Mouse (Mus musculus) intestine, embryonic 14.5 days (tissue): ENCODE data around the gene Psmb5. TPM values are rescaled to one million over a fixed set of nuclear protein-coding genes. Genes with fewer than 3 reads are reported as not detected.

ENCODE experiments used
- ATAC-seq: fragments of 200-750 bp; cut with Nextera tagmentation; replicated peaks from 2 replicates; pipeline ENCODE4 v1.8.0; 2017; ENCODE audit warnings: low read depth, moderate number of reproducible peaks, moderate TSS enrichment, moderate library complexity; ENCODE audit not compliant: low FRiP score, low TSS enrichment
- DNase-seq: peaks from one replicate; pipeline ENCODE4 v3.0.0-alpha.2; 2018; ENCODE audit warnings: low spot score
- H3K27ac ChIP-seq: fragments of 300-500 bp; sonication (generic); 2 replicates; pipeline ENCODE4 v1.5.1; 2014; ENCODE audit warnings: low read depth, mild to moderate bottlenecking, control low read depth
- H3K27me3 ChIP-seq: fragments of 300-500 bp; sonication (generic); replicated peaks from 2 replicates; pipeline ENCODE4 v1.6.1; 2014; ENCODE audit warnings: low read length, control low read depth; ENCODE audit not compliant: control insufficient read depth, insufficient read depth
- H3K36me3 ChIP-seq: fragments of 300-500 bp; sonication (generic); 2 replicates; pipeline ENCODE4 v1.6.1; 2014; ENCODE audit warnings: low read length, control low read depth; ENCODE audit not compliant: control insufficient read depth, insufficient read depth
- H3K4me1 ChIP-seq: fragments of 300-500 bp; sonication (generic); replicated peaks from 2 replicates; pipeline ENCODE4 v1.6.1; 2014; ENCODE audit warnings: low read length, control low read depth, mixed read lengths; ENCODE audit not compliant: control insufficient read depth, insufficient read depth
- H3K4me2 ChIP-seq: fragments of 300-500 bp; sonication (generic); 2 replicates; pipeline ENCODE4 v1.6.1; 2014; ENCODE audit warnings: low read length
- H3K4me3 ChIP-seq: fragments of 300-500 bp; sonication (generic); 2 replicates; pipeline ENCODE4 v1.5.1; 2014; ENCODE audit warnings: low read depth, low read length, control low read depth, mixed read lengths
- H3K9ac ChIP-seq: fragments of 300-500 bp; sonication (generic); 2 replicates; pipeline ENCODE4 v1.6.1; 2014; ENCODE audit warnings: mild to moderate bottlenecking, low read length
- H3K9me3 ChIP-seq: fragments of 300-500 bp; sonication (generic); 2 replicates; pipeline ENCODE4 v1.6.1; 2016; ENCODE audit warnings: low read length, control low read depth; ENCODE audit not compliant: control insufficient read depth
- WGBS: fragments of 180-500 bp; shearing (Covaris S2); extraction: QIAGEN DNeasy Blood & Tissue Kit; methylation state at CpG from one replicate; pipeline ENCODE4 v1.1.7; 2014; 5-methylcytosine and 5-hydroxymethylcytosine counted together
- polyA plus RNA-seq: library from polyadenylated mRNA; unstranded; fragments of >200 nt; fragmentation: Nextera tagmentation; extraction: Ambion mirVana; gene quantifications from 2 replicates; pipeline ENCODE4 v1.2.1, GENCODE M21; 2014

Psmb5 gene
- polyA plus RNA-seq, 1 experiment from 2014 or later = 412 TPM

DNA sequence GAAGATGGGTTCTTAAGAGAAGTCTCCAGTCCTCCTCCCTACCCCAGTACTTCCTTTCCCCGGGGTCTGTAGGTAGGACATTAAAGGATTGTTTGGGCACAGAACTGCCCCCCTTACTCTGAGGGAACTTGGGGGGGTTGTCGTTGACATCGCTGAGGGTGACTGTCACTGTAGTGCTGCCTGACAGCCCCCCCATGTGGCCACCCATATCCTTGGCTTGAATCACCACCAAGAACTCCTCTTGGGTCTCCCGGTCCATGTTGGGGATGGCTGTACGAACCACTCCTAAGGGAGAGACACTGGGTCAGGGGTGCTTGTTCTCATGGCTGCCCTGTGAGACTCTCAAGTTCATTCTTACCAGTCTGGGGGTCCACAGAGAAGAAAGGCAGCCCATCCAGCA, 20.4 kb upstream of the Psmb5 start:
- no peaks in the 10 kb centered on the region for H3K27me3 ChIP-seq
- peaks cover 37% of the 10 kb centered on the region for H3K36me3 ChIP-seq
- no peak overlapping the region for H3K9ac ChIP-seq
- no peak overlapping the region for H3K4me3 ChIP-seq
- H3K4me2 ChIP-seq = no peak overlapping the region
- H3K4me1 ChIP-seq = peaks cover 10% of the 10 kb centered on the region
- ATAC-seq (no peak), DNase-seq (no peak)
- WGBS = 76% methylated on average over 5 of the region's 5 CpGs
- H3K9me3 ChIP-seq = no peaks in the 10 kb centered on the region
- no peak overlapping the region for H3K27ac ChIP-seq

DNA sequence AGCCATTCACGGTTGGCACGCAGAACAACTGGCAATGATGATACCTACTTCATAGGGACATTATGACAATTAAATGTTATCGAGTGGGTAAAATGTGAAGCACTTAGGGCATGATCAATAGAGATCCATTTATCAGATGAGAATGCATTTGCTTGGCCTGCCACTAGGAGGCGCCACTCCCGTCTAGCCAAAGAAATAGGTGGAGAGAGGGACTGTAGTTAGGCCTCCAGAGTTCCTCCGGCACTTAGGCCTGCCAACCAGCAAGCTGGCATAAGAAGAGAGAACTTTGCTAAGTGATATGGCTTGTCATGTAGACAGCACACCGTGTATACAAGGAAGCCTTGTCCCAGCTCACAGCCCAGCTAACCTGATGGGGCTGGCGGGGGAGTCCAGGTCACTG, 19.1 kb upstream of the Psmb5 start:
- WGBS = 59% methylated on average over 8 of the region's 8 CpGs
- H3K9ac ChIP-seq = no peak overlapping the region
- H3K27ac ChIP-seq = no peak overlapping the region
- peaks cover 10% of the 10 kb centered on the region for H3K4me1 ChIP-seq
- ATAC-seq (no peak), DNase-seq (peak; percentile 74)
- H3K36me3 ChIP-seq = peaks cover 39% of the 10 kb centered on the region
- no peak overlapping the region for H3K4me3 ChIP-seq
- no peak overlapping the region for H3K4me2 ChIP-seq
- H3K27me3 ChIP-seq = no peaks in the 10 kb centered on the region
- no peaks in the 10 kb centered on the region for H3K9me3 ChIP-seq

DNA sequence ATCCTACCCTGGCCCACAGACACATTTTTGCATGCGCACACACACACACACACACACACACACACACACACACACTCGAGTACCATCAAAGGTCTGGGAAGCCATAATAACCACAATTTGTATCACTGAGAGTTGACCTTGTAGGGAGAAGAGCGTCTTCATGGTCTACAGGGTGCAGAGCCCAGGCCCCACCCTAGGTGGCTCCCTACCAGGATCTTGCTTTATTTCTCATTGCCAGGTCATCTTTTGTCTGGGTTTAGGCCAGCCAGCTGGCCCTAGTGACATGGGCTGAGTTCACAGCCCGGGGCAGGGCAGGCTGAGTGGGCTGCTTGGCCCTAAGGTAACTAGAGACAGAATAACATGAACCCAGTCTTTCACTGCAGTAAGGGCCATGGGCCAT, 16.4 kb upstream of the Psmb5 start:
- Histone ChIP-seq H3K4me3 (no peak overlapping the region), H3K9me3 (no peaks in the 10 kb centered on the region), H3K4me1 (no peaks in the 10 kb centered on the region), H3K9ac (no peak overlapping the region), H3K27ac (no peak overlapping the region), H3K4me2 (no peak overlapping the region), H3K36me3 (peaks cover 46% of the 10 kb centered on the region), H3K27me3 (no peaks in the 10 kb centered on the region)
- WGBS = 86% methylated on average over 4 of the region's 4 CpGs
- no peak for ATAC-seq
- no peak for DNase-seq

DNA sequence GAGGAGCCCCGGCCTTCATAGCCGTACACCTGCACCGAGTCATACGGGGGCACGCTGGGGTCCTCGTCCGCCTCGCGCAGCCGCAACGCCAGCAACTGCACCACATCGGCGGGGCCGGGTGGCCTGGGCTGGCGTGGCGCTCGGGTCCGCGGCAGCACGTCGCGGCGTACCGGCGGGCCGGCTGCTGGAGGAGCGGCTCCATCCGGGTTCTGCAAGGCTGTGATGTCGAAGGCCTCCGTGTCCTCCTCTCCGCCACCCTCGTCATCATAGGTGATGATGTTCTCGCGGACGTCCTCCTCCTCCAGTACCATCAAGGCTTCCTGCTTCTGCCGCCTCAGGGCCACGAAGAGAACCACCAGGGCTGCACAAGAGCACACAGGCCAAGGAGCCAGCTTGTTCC, 14.4 kb upstream of the Psmb5 start:
- no peak overlapping the region for H3K4me3 ChIP-seq
- DNase-seq (no peak), ATAC-seq (no peak)
- H3K27me3 ChIP-seq = no peaks in the 10 kb centered on the region
- H3K9me3 ChIP-seq = no peaks in the 10 kb centered on the region
- H3K9ac ChIP-seq = no peak overlapping the region
- no peaks in the 10 kb centered on the region for H3K4me1 ChIP-seq
- peaks cover 43% of the 10 kb centered on the region for H3K36me3 ChIP-seq
- WGBS = 93% methylated on average over 37 of the region's 37 CpGs
- H3K27ac ChIP-seq = no peak overlapping the region
- no peak overlapping the region for H3K4me2 ChIP-seq

DNA sequence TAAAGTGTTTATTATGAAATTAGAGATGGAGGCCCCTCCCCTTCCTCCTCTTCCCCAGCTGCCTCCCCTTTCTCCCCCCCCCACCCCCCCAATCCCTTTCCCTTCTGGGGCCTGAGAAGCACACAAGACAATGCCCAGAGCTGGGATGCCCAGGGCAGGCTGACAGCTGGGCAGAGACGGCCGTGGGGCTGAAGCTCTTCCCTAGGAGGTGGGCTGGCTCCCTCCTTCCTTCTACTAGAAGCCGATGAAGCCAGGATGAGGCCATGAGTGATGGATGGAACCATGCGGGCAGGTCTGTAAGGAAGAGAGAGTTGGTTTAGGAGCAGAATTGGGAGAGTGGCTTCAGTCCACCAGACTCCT, 13.4 kb upstream of the Psmb5 start:
- peak; percentile 55; the same call in 1 of the 2 replicates for ATAC-seq

DNA sequence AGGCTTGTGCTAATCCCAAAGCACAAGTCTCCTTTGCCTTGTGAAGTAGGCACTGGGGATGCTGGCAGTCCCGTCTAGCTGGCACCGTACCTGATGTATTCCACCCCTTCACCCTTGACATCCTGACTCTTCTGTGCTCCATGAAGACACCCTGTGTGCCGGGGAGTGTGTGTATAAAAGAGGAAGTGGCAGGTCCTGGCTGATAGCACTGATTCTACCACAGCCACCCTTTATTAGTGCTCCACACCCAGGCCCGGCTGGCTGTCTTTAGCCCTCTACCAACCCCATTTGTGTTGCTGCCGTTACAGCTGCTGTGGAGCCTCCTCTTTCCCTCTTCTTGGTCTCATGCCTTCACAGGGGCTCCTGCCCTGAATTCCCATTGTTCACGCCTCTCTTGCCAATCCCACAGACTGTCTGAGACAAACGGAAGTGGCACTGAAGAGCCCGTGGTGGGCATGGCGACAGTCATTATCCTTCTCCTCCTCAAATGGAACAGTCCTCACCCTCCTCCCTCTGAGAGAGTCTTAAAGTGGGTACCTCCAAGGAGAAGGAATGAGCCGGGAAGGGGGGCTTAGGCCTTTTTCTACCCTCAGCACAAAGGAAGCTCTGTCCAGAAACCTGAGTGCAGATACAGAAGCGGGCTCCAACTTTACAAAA, 12.9 kb upstream of the Psmb5 start:
- 80% methylated on average over 11 of the region's 11 CpGs for WGBS
- no peak overlapping the region for H3K4me2 ChIP-seq
- H3K4me3 ChIP-seq = no peak overlapping the region
- no peak overlapping the region for H3K27ac ChIP-seq
- no peaks in the 10 kb centered on the region for H3K27me3 ChIP-seq
- no peaks in the 10 kb centered on the region for H3K4me1 ChIP-seq
- no peaks in the 10 kb centered on the region for H3K9me3 ChIP-seq
- ATAC-seq (peak; percentile 25; the same call in 1 of the 2 replicates), DNase-seq (no peak)
- H3K36me3 ChIP-seq = peaks cover 31% of the 10 kb centered on the region
- H3K9ac ChIP-seq = no peak overlapping the region

More for the DNA sequence above, 13.4 kb upstream of the Psmb5 start:
- Histone ChIP-seq H3K27ac (no peak overlapping the region), H3K4me3 (no peak overlapping the region), H3K4me2 (no peak overlapping the region), H3K9me3 (no peaks in the 10 kb centered on the region), H3K36me3 (peaks cover 36% of the 10 kb centered on the region), H3K4me1 (no peaks in the 10 kb centered on the region), H3K27me3 (no peaks in the 10 kb centered on the region), H3K9ac (no peak overlapping the region)
- no peak for DNase-seq
- WGBS = 53% methylated on average over 4 of the region's 4 CpGs

DNA sequence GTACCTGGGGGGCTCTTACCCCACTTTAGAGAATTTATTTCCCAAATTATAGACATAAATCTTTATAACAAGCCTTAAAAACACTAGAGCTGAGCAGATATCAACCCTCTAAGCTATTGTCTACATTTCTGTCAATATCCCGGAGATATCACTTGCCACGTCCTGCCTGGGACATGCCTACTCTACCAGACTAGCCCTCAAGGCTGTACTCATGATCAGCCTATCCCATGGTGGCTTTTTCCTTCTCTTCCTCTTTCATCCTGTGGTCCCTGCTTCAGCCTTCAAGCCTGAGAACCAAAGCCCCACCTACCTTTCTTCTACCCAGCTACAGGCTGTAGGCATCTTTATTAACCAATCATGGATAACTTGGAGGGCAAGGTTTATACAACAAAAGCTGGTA, 12.0 kb upstream of the Psmb5 start:
- Histone ChIP-seq H3K4me1 (no peaks in the 10 kb centered on the region), H3K36me3 (peaks cover 30% of the 10 kb centered on the region), H3K9ac (no peak overlapping the region), H3K4me2 (no peak overlapping the region), H3K4me3 (no peak overlapping the region), H3K27me3 (no peaks in the 10 kb centered on the region), H3K27ac (no peak overlapping the region), H3K9me3 (no peaks in the 10 kb centered on the region)
- DNase-seq (no peak), ATAC-seq (no peak)
- 91% methylated on average over 2 of the region's 2 CpGs for WGBS

DNA sequence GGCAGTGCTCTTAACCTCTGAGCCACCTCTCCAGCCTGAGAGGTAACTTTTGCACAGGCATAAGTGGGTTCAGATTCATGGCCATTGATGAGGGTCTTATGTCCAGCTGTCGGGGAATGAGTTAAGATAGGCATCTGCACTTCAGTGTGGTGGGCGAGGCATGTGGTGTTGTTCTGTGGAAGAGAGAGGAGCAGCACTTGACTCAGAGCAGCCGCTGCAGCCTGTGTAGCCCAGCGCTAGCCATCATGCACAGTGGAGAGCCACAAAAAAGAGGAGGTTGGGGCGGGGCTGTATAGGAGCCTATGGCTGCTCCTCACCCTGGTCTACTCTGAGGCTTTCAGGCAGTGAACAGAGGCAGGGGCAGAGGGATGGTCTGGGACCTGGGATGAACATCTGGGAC, 10.3 kb upstream of the Psmb5 start:
- Histone ChIP-seq H3K36me3 (peaks cover 18% of the 10 kb centered on the region), H3K27me3 (no peaks in the 10 kb centered on the region), H3K9me3 (no peaks in the 10 kb centered on the region), H3K4me2 (no peak overlapping the region), H3K4me1 (no peaks in the 10 kb centered on the region), H3K9ac (no peak overlapping the region), H3K27ac (no peak overlapping the region), H3K4me3 (no peak overlapping the region)
- DNase-seq = no peak
- 65% methylated on average over 5 of the region's 5 CpGs for WGBS
- ATAC-seq = no peak

DNA sequence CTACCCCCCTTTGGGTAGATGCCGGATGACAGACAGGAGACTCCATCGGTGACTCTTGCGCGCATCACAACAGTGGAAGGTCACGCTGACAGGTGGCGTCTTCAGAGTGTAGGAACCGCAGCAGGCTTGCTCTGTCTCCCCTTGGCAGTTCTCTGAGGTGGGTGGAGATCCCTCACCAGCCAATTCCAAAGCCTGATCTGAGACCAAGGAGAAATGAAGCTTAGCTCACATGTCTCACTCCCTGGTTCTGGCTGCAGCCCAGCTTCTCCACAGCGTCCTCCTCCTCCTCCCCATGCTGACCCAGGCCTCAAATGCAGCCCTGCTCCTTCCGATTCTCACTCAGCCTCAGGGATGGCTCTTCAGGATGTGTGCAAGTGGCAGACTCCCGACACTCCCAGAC, 7.2 kb upstream of the Psmb5 start:
- H3K4me1 ChIP-seq = no peaks in the 10 kb centered on the region
- 73% methylated on average over 10 of the region's 10 CpGs for WGBS
- no peak overlapping the region for H3K9ac ChIP-seq
- ATAC-seq (no peak), DNase-seq (no peak)
- no peaks in the 10 kb centered on the region for H3K36me3 ChIP-seq
- H3K4me2 ChIP-seq = no peak overlapping the region
- H3K27ac ChIP-seq = no peak overlapping the region
- no peaks in the 10 kb centered on the region for H3K27me3 ChIP-seq
- no peak overlapping the region for H3K4me3 ChIP-seq
- no peaks in the 10 kb centered on the region for H3K9me3 ChIP-seq
